Mouse (Mus musculus) spleen, adult 2 months (tissue): ENCODE data around the gene Sacm1l.

Experiments
- CTCF ChIP-seq: fragments of 200-500 bp; IDR thresholded peaks from 2 replicates; pipeline ENCODE4 v1.5.1; 2011; ENCODE audit warnings: mild to moderate bottlenecking, inconsistent platforms; ENCODE audit not compliant: insufficient read depth, insufficient read length, insufficient replicate concordance; ENCODE audit errors: extremely low read depth
- POLR2A ChIP-seq: fragments of 200-500 bp; IDR thresholded peaks from 2 replicates; pipeline ENCODE4 v1.6.1; 2011; ENCODE audit warnings: low read depth, low read length, inconsistent platforms

- peak; percentile 74; the same call in 1 of the 2 replicates for TF ChIP-seq CTCF
- TF ChIP-seq POLR2A: no peak
These were observed 25.2 kb upstream of the Sacm1l start for GRCm38 (mm10) chr9:123504325-123504724.
